Mouse (Mus musculus): ENCODE results near the gene Raet1e. TPM values are rescaled to one million over a fixed set of nuclear protein-coding genes. Genes with fewer than 3 reads are reported as not detected.

The Raet1e gene
- polyA plus RNA-seq, 1 experiment from 2014 or later = 2.3 TPM

Other genes starting within 250 kb of the Raet1e start
- gene 4930444G20Rik, start 90.5 kb upstream of the Raet1e start, polyA plus RNA-seq (2015; fragmentation: Nextera tagmentation; extraction: Ambion mirVana) = not detected in 2 replicates
- 9.0 and 10.4 TPM in 2 replicates for gene E030030I06Rik, start 9.3 kb upstream of the Raet1e start, polyA plus RNA-seq (2015; fragmentation: Nextera tagmentation; extraction: Ambion mirVana)
- gene H60b, start within 50 bp of the Raet1e start, polyA plus RNA-seq (2015; fragmentation: Nextera tagmentation; extraction: Ambion mirVana) = 0.27 and 0.56 TPM in 2 replicates
- gene Raet1d, start 202.0 kb downstream of the Raet1e start, polyA plus RNA-seq (2015; fragmentation: Nextera tagmentation; extraction: Ambion mirVana) = 3.9 and 4.7 TPM in 2 replicates